Mouse (Mus musculus) regulatory T cell (primary cell): ENCODE data around the gene Arhgap6.

Experiments
- in situ Hi-C: fragments of 300-600 bp; cut with MboI, MseI; formaldehyde crosslinking; loops from one replicate; pipeline ENCODE4 v1.15.1; 2025; ENCODE audit warnings: high pct_unique_total_duplicates

Arhgap6 gene

GRCm38 (mm10) chrX:169107372-169107771, 312.5 kb downstream of the Arhgap6 start:
- in situ Hi-C loops: no loop called here

- in situ Hi-C loops: no loop called here
Observed at GRCm38 (mm10) chrX:169110031-169110430, 315.1 kb downstream of the Arhgap6 start.

- in situ Hi-C loops: no loop called here
Observed at GRCm38 (mm10) chrX:169112662-169113061, 317.8 kb downstream of the Arhgap6 start.

GRCm38 (mm10) chrX:169123115-169123772, 328.3 kb downstream of the Arhgap6 start:
- in situ Hi-C loops: no loop called here

- in situ Hi-C loops: no loop called here
Observed at GRCm38 (mm10) chrX:169123773-169124151, 328.9 kb downstream of the Arhgap6 start.

- in situ Hi-C loops: no loop called here
Observed at GRCm38 (mm10) chrX:169139758-169140157, 344.9 kb downstream of the Arhgap6 start.

GRCm38 (mm10) chrX:169140467-169140866, 345.6 kb downstream of the Arhgap6 start:
- in situ Hi-C loops: no loop called here

GRCm38 (mm10) chrX:169153805-169154204, 358.9 kb downstream of the Arhgap6 start:
- in situ Hi-C loops: no loop called here

- in situ Hi-C loops: no loop called here
Observed at GRCm38 (mm10) chrX:169158385-169158784, 363.5 kb downstream of the Arhgap6 start.

GRCm38 (mm10) chrX:169170981-169171380, 376.1 kb downstream of the Arhgap6 start:
- in situ Hi-C loops: no loop called here

GRCm38 (mm10) chrX:169173796-169174195, 378.9 kb downstream of the Arhgap6 start:
- in situ Hi-C loops: no loop called here

GRCm38 (mm10) chrX:169178634-169179033, 383.7 kb downstream of the Arhgap6 start:
- in situ Hi-C loops: no loop called here

- in situ Hi-C loops: no loop called here
Observed at GRCm38 (mm10) chrX:169187100-169187499, 392.2 kb downstream of the Arhgap6 start, which contains the start of gene Amelx. Gene Amelx, minus strand, starts transcription at chrX:169187200.

- in situ Hi-C loops: no loop called here
Observed at GRCm38 (mm10) chrX:169210019-169210418, 415.1 kb downstream of the Arhgap6 start.

GRCm38 (mm10) chrX:169220064-169220463, 425.2 kb downstream of the Arhgap6 start:
- in situ Hi-C loops: no loop called here

- in situ Hi-C loops: no loop called here
Observed at GRCm38 (mm10) chrX:169222357-169223062, 427.6 kb downstream of the Arhgap6 start.

- in situ Hi-C loops: no loop called here
Observed at GRCm38 (mm10) chrX:169255915-169256314, 461.0 kb downstream of the Arhgap6 start.

- in situ Hi-C loops: no loop called here
Observed at GRCm38 (mm10) chrX:169256741-169257140, 461.8 kb downstream of the Arhgap6 start.

- in situ Hi-C loops: no loop called here
Observed at GRCm38 (mm10) chrX:169261034-169261433, 466.1 kb downstream of the Arhgap6 start.

- in situ Hi-C loops: no loop called here
Observed at GRCm38 (mm10) chrX:169262212-169262611, 467.3 kb downstream of the Arhgap6 start.

GRCm38 (mm10) chrX:169263433-169264172, 468.7 kb downstream of the Arhgap6 start:
- in situ Hi-C loops: no loop called here

GRCm38 (mm10) chrX:169299579-169299978, 504.7 kb downstream of the Arhgap6 start:
- in situ Hi-C loops: no loop called here
